Mouse (Mus musculus) CH12.LX (cell line): ENCODE results near the gene Creb3l1. TPM values are rescaled to one million over a fixed set of nuclear protein-coding genes. Genes with fewer than 3 reads are reported as not detected.

ENCODE experiments used
- DNase-seq: peaks from one replicate; pipeline ENCODE4 v3.0.0-alpha.2; 2013; ENCODE audit errors: extremely low read depth
- H3K27ac ChIP-seq: 2 replicates; pipeline ENCODE4 v1.5.1; 2012; ENCODE audit warnings: low read depth, mild to moderate bottlenecking, control low read depth, moderate library complexity; ENCODE audit not compliant: insufficient read depth
- H3K27me3 ChIP-seq: replicated peaks from 2 replicates; pipeline ENCODE3; 2012; ENCODE audit warnings: inconsistent platforms
- H3K36me3 ChIP-seq, 2 experiments: replicated peaks in 1 of 2; 2 replicates each; pipeline versions ENCODE3 to v1.6.1; 2012; ENCODE audit warnings: inconsistent platforms in 1 of 2, low read length in 1 of 2, mild to moderate bottlenecking in 1 of 2, mixed read lengths in 1 of 2, moderate library complexity in 1 of 2; ENCODE audit not compliant: control insufficient read depth in 1 of 2, insufficient read depth in 1 of 2
- H3K4me1 ChIP-seq, 2 experiments: 2 replicates each; pipeline ENCODE4 v1.6.1; 2012; ENCODE audit warnings: inconsistent platforms in 1 of 2, moderate library complexity in 1 of 2; ENCODE audit not compliant: insufficient read depth in 2 of 2, control insufficient read depth in 1 of 2
- H3K4me2 ChIP-seq: 2 replicates; pipeline ENCODE4 v1.6.1; 2012; ENCODE audit warnings: low read depth, mild to moderate bottlenecking, control low read depth; ENCODE audit not compliant: poor library complexity, insufficient read depth, severe bottlenecking
- H3K4me3 ChIP-seq, 3 experiments: fragments of 150-350 bp in 1 of 3; sonication (generic) in 1 of 3; replicated peaks in 1 of 3; 2 replicates each; pipeline versions ENCODE3 to v1.5.1; 2011 to 2012; ENCODE audit warnings: low read depth in 2 of 3, low read length in 2 of 3, mild to moderate bottlenecking in 2 of 3, moderate library complexity in 2 of 3, control low read depth in 1 of 3, improper control_type of control experiment in 1 of 3, inconsistent platforms in 1 of 3, mixed read lengths in 1 of 3; ENCODE audit not compliant: poor library complexity in 1 of 3
- H3K79me2 ChIP-seq: replicated peaks from 2 replicates; pipeline ENCODE4 v1.6.1; 2012; ENCODE audit warnings: mild to moderate bottlenecking, moderate library complexity; ENCODE audit not compliant: control insufficient read depth, poor library complexity, insufficient read depth, severe bottlenecking; ENCODE audit errors: extremely low read depth
- H3K9ac ChIP-seq: 2 replicates; pipeline ENCODE4 v1.6.1; 2012; ENCODE audit warnings: low read depth, mild to moderate bottlenecking, control low read depth, moderate library complexity; ENCODE audit not compliant: insufficient read depth
- H3K9me3 ChIP-seq: replicated peaks from 2 replicates; pipeline ENCODE3; 2012; ENCODE audit warnings: low read length, inconsistent platforms, mixed read lengths
- BHLHE40 ChIP-seq: IDR thresholded peaks from 2 replicates; pipeline ENCODE4 v1.6.1; 2011; ENCODE audit warnings: mild to moderate bottlenecking, low read depth, low read length, improper control_type of control experiment
- CHD1 ChIP-seq: IDR thresholded peaks from 2 replicates; pipeline ENCODE4 v1.6.1; 2012; ENCODE audit warnings: low read depth, low read length, improper control_type of control experiment, inconsistent platforms
- CTCF ChIP-seq, 2 experiments: IDR thresholded peaks in 1 of 2; conservative IDR thresholded peaks in 1 of 2; 2 replicates each; pipeline ENCODE4 v1.5.1; 2011 to 2012; ENCODE audit warnings: low read depth in 2 of 2, low read length in 2 of 2, improper control_type of control experiment in 1 of 2, inconsistent platforms in 1 of 2, mild to moderate bottlenecking in 1 of 2, moderate library complexity in 1 of 2
- E2F4 ChIP-seq: IDR thresholded peaks from 2 replicates; pipeline ENCODE4 v1.6.1; 2011; ENCODE audit warnings: low read depth, low read length, improper control_type of control experiment; ENCODE audit not compliant: insufficient replicate concordance
- ELF1 ChIP-seq: IDR thresholded peaks from 2 replicates; pipeline ENCODE4 v1.6.1; 2014; ENCODE audit warnings: low read depth, mild to moderate bottlenecking, inconsistent platforms, low read length, improper control_type of control experiment
- EP300 ChIP-seq: IDR thresholded peaks from 2 replicates; pipeline ENCODE4 v1.6.1; 2011; ENCODE audit warnings: low read length, improper control_type of control experiment
- ETS1 ChIP-seq: conservative IDR thresholded peaks from 2 replicates; pipeline ENCODE4 v1.6.1; 2012; ENCODE audit warnings: low read depth, mild to moderate bottlenecking, inconsistent platforms, low read length, improper control_type of control experiment, moderate library complexity
- GABPA ChIP-seq: IDR thresholded peaks from 2 replicates; pipeline ENCODE4 v1.6.1; 2012; ENCODE audit warnings: low read depth, low read length, improper control_type of control experiment, inconsistent platforms; ENCODE audit not compliant: insufficient replicate concordance
- IRF4 ChIP-seq: IDR thresholded peaks from 2 replicates; pipeline ENCODE4 v1.6.1; 2014; ENCODE audit warnings: low read depth, mild to moderate bottlenecking, inconsistent platforms, low read length, improper control_type of control experiment
- KAT2A ChIP-seq: IDR thresholded peaks from 2 replicates; pipeline ENCODE4 v1.6.1; 2012; ENCODE audit warnings: low read length, improper control_type of control experiment, inconsistent platforms; ENCODE audit not compliant: insufficient replicate concordance
- MAX ChIP-seq: IDR thresholded peaks from 2 replicates; pipeline ENCODE4 v1.6.1; 2011; ENCODE audit warnings: low read length, improper control_type of control experiment
- MYC ChIP-seq: IDR thresholded peaks from 2 replicates; pipeline ENCODE4 v1.6.1; 2011; ENCODE audit warnings: low read depth, mild to moderate bottlenecking, improper control_type of control experiment, low read length
- NRF1 ChIP-seq: IDR thresholded peaks from 2 replicates; pipeline ENCODE4 v1.6.1; 2014; ENCODE audit warnings: low read depth, mild to moderate bottlenecking, inconsistent platforms, low read length, improper control_type of control experiment, moderate library complexity
- POLR2A ChIP-seq: IDR thresholded peaks from 2 replicates; pipeline ENCODE4 v1.6.1; 2011; ENCODE audit warnings: low read depth, mild to moderate bottlenecking, improper control_type of control experiment, low read length
- POLR2AphosphoS2 ChIP-seq: IDR thresholded peaks from 2 replicates; pipeline ENCODE4 v1.6.1; 2011; ENCODE audit warnings: low read depth, low read length, improper control_type of control experiment
- RAD21 ChIP-seq: IDR thresholded peaks from 2 replicates; pipeline ENCODE4 v1.6.1; 2011; ENCODE audit warnings: low read depth, mild to moderate bottlenecking, low read length, improper control_type of control experiment, moderate library complexity
- RCOR1 ChIP-seq: conservative IDR thresholded peaks from 2 replicates; pipeline ENCODE4 v1.6.1; 2012; ENCODE audit warnings: low read depth, mild to moderate bottlenecking, inconsistent platforms, low read length, improper control_type of control experiment
- SIN3A ChIP-seq: IDR thresholded peaks from 2 replicates; pipeline ENCODE4 v1.6.1; 2012; ENCODE audit warnings: low read length, improper control_type of control experiment, inconsistent platforms
- TCF12 ChIP-seq: IDR thresholded peaks from 2 replicates; pipeline ENCODE4 v1.6.1; 2014; ENCODE audit warnings: low read depth, mild to moderate bottlenecking, inconsistent platforms, low read length, improper control_type of control experiment
- USF1 ChIP-seq: IDR thresholded peaks from 2 replicates; pipeline ENCODE4 v1.6.1; 2014; ENCODE audit warnings: low read depth, mild to moderate bottlenecking, inconsistent platforms, low read length, improper control_type of control experiment
- ZKSCAN1 ChIP-seq: IDR thresholded peaks from 2 replicates; pipeline ENCODE4 v1.6.1; 2012; ENCODE audit warnings: low read depth, inconsistent platforms, low read length, improper control_type of control experiment, borderline replicate concordance
- ZMIZ1 ChIP-seq: IDR thresholded peaks from 2 replicates; pipeline ENCODE4 v1.6.1; 2012; ENCODE audit warnings: low read depth, mild to moderate bottlenecking, inconsistent platforms, low read length, improper control_type of control experiment
- dilution Hi-C: fragments of 300-500 bp; cut with MboI; formaldehyde crosslinking; loops from 2 replicates; pipeline ENCODE4 v1.14.3; 2020; ENCODE audit warnings: low sequenced_read_pairs; ENCODE audit not compliant: extremely low pct_unique_long_range_greater_than_20kb, extremely low pct_ligation_motif_present
- in situ Hi-C: fragments of 300-500 bp; cut with MboI; formaldehyde crosslinking; loops from 3 replicates; pipeline ENCODE4 v1.14.3; 2019; ENCODE audit warnings: low sequenced_read_pairs, low pct_ligation_motif_present, low pct_unique_long_range_greater_than_20kb, mixed read lengths
- polyA plus RNA-seq: library from polyadenylated mRNA; unstranded; fragments of >175 nt; gene quantifications from 2 replicates; pipeline ENCODE4 v1.2.1, GENCODE M21; 2012; ENCODE audit warnings: low read depth; ENCODE audit not compliant: insufficient read length
- total RNA-seq, 2 experiments: library from RNA; depleted of rRNA; stranded (reverse); fragments of 300-350 nt in 1 of 2; fragments of >200 nt in 1 of 2; gene quantifications; 2 replicates each; pipeline ENCODE4 v1.2.3; 2012 to 2014

The Creb3l1 gene
- total and polyA plus RNA-seq, 3 experiments = 0.08 to 2.0 (median 0.59) TPM

DNA sequence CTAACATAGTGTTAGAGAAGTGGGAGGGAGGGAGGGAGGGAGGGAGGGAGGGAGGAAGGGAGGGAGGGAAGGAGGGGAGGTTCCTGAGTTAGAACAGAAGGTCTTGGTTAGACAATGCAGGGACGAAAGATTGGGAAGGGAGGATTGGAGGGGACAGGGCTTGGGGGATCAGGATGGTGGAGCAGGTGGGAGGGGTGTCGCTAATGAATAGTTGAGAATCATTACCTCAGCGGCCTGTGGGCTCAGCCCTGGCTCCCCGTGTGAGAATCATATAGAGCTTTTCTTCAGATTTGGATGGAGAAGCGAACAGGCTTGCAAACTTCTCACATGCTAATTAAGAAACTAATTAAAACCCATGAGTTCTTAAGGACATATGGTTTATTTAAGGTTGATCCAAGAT lies 45.3 kb upstream of the Creb3l1 start:
- no peak for TF ChIP-seq RAD21
- no peak for TF ChIP-seq POLR2A
- no peak for TF ChIP-seq E2F4
- TF ChIP-seq IRF4 = no peak
- no peak for TF ChIP-seq USF1
- no peak for TF ChIP-seq GABPA
- TF ChIP-seq POLR2AphosphoS2 = no peak
- no peak for TF ChIP-seq KAT2A
- TF ChIP-seq BHLHE40 = no peak
- TF ChIP-seq CTCF (conservative IDR thresholded peaks at IDR 0.05 in 1 of 2, IDR thresholded peaks at IDR 0.05 in 1 of 2; ENCODE audit: low read depth in 2 of 2, low read length in 2 of 2) = no peak
- no peak for TF ChIP-seq TCF12
- no peak for TF ChIP-seq ELF1
- no peak for TF ChIP-seq RCOR1
- TF ChIP-seq MAX = no peak
- no peak for TF ChIP-seq ZKSCAN1
- TF ChIP-seq EP300 = no peak
- TF ChIP-seq ETS1 = no peak
- no peak for TF ChIP-seq CHD1
- no peak for TF ChIP-seq ZMIZ1
- no peak for TF ChIP-seq SIN3A
- Histone ChIP-seq H3K4me1 (peaks cover 31 to 64% of the 10 kb centered on the region in 2 experiments), H3K27me3 (no peaks in the 10 kb centered on the region), H3K9me3 (no peaks in the 10 kb centered on the region), H3K36me3 (no peaks in the 10 kb centered on the region), H3K79me2 (no peaks in the 10 kb centered on the region), H3K4me2 (no peak overlapping the region), H3K27ac (no peak overlapping the region), H3K4me3 (no peak overlapping the region), H3K9ac (no peak overlapping the region)
- in situ Hi-C loops = no loop called here
- dilution Hi-C loops = no loop called here
- no peak for DNase-seq

DNA sequence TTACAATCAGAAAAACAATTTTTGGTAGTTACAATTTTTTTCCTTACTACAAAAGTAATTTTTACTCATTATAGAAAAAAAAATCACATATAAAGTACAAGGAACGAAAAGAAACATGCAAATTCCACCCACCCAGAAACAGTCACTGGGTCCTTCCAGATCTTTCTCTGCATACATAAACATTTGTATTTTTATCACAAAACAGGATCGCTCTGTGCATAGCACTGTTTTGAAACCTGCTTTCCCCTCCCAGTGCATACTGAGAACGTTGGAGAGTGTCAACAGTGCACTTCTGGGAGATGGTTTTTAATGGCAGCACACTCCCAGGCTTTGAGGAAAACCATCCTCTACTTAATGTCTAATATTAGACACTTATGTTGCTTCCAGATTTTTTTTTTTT lies 43.3 kb upstream of the Creb3l1 start:
- Histone ChIP-seq H3K79me2 (no peaks in the 10 kb centered on the region), H3K9ac (no peak overlapping the region), H3K9me3 (no peaks in the 10 kb centered on the region), H3K27me3 (peaks cover 1% of the 10 kb centered on the region), H3K4me3 (no peak overlapping the region), H3K4me1 (peaks cover 31 to 71% of the 10 kb centered on the region in 2 experiments), H3K36me3 (no peaks in the 10 kb centered on the region), H3K27ac (no peak overlapping the region), H3K4me2 (no peak overlapping the region)
- in situ Hi-C loops (no loop called here), dilution Hi-C loops (no loop called here)
- DNase-seq = no peak
- no peak for TF ChIP-seq NRF1
- TF ChIP-seq E2F4 = no peak
- TF ChIP-seq RAD21 = no peak
- TF ChIP-seq TCF12 = no peak
- no peak for TF ChIP-seq MYC
